Mouse (Mus musculus) right cerebral cortex, postnatal 4 days (tissue): ENCODE measurements at regions not wholly inside any gene's neighbourhood (a gene's known extent, or its start where the extent isn't known, plus 50 kb on each side); places are given as distances from the start of the nearest gene placed in this dataset.

Experiments used
- DNase-seq: peaks from one replicate; pipeline ENCODE4 v3.0.0-alpha.2; 2022

GRCm38 (mm10) chr4:142350986-142351385 is 111.8 kb upstream of the Kazn start:
- no peak for DNase-seq

- DNase-seq, result no peak
Observed at GRCm38 (mm10) chr4:142348910-142349309, 109.7 kb upstream of the Kazn start.

- no peak for DNase-seq
Observed at GRCm38 (mm10) chr4:142342482-142343206, 103.4 kb upstream of the Kazn start.

- no peak for DNase-seq
Observed at GRCm38 (mm10) chr4:142341305-142341704, 102.1 kb upstream of the Kazn start.

- DNase-seq, result no peak
Observed at GRCm38 (mm10) chr4:142340057-142340456, 100.9 kb upstream of the Kazn start.

- DNase-seq, result peak; percentile 61
Observed at GRCm38 (mm10) chr4:142337701-142338100, 98.5 kb upstream of the Kazn start.

GRCm38 (mm10) chr4:142336943-142337342 is 97.7 kb upstream of the Kazn start:
- DNase-seq, result no peak

- DNase-seq, result no peak
Observed at GRCm38 (mm10) chr4:142334084-142334483, 94.9 kb upstream of the Kazn start.

- no peak for DNase-seq
Observed at GRCm38 (mm10) chr4:142330599-142330998, 91.4 kb upstream of the Kazn start.

GRCm38 (mm10) chr4:142329600-142329999 is 90.4 kb upstream of the Kazn start:
- DNase-seq, result no peak

GRCm38 (mm10) chr4:142326511-142326910 is 87.3 kb upstream of the Kazn start:
- DNase-seq, result no peak

- DNase-seq, result no peak
Observed at GRCm38 (mm10) chr4:142321209-142321863, 82.1 kb upstream of the Kazn start.

- no peak for DNase-seq
Observed at GRCm38 (mm10) chr4:142310282-142310681, 71.1 kb upstream of the Kazn start.

GRCm38 (mm10) chr4:142308271-142308670 is 69.1 kb upstream of the Kazn start:
- no peak for DNase-seq

- no peak for DNase-seq
Observed at GRCm38 (mm10) chr4:142307321-142307720, 68.1 kb upstream of the Kazn start.

GRCm38 (mm10) chr4:142306076-142306475 is 66.9 kb upstream of the Kazn start:
- no peak for DNase-seq

- DNase-seq, result peak; percentile 31
Observed at GRCm38 (mm10) chr4:142303374-142304020, 64.3 kb upstream of the Kazn start.

GRCm38 (mm10) chr4:142302724-142303120 is 63.5 kb upstream of the Kazn start:
- DNase-seq, result no peak

GRCm38 (mm10) chr4:142302041-142302723 is 63.0 kb upstream of the Kazn start:
- no peak for DNase-seq

GRCm38 (mm10) chr4:142298770-142299337 is 59.7 kb upstream of the Kazn start:
- DNase-seq, result no peak

GRCm38 (mm10) chr4:142292760-142293159 is 53.6 kb upstream of the Kazn start:
- no peak for DNase-seq

- no peak for DNase-seq
Observed at GRCm38 (mm10) chr4:142292334-142292733, 53.1 kb upstream of the Kazn start.

GRCm38 (mm10) chr4:142291366-142291765 is 52.2 kb upstream of the Kazn start:
- no peak for DNase-seq
